Mouse (Mus musculus) embryonic fibroblast, embryonic 13.5 days (primary cell): ENCODE measurements around the gene Shc1.

Experiments
- CTCF ChIP-seq: IDR thresholded peaks from 2 replicates; pipeline ENCODE4 v1.5.1; 2011; ENCODE audit warnings: mild to moderate bottlenecking, control low read depth, low read length, moderate library complexity, borderline replicate concordance; ENCODE audit not compliant: insufficient read depth
- POLR2A ChIP-seq: IDR thresholded peaks from 2 replicates; pipeline ENCODE4 v1.6.1; 2011; ENCODE audit warnings: low read depth, mild to moderate bottlenecking, control low read depth, low read length, moderate library complexity

DNA sequence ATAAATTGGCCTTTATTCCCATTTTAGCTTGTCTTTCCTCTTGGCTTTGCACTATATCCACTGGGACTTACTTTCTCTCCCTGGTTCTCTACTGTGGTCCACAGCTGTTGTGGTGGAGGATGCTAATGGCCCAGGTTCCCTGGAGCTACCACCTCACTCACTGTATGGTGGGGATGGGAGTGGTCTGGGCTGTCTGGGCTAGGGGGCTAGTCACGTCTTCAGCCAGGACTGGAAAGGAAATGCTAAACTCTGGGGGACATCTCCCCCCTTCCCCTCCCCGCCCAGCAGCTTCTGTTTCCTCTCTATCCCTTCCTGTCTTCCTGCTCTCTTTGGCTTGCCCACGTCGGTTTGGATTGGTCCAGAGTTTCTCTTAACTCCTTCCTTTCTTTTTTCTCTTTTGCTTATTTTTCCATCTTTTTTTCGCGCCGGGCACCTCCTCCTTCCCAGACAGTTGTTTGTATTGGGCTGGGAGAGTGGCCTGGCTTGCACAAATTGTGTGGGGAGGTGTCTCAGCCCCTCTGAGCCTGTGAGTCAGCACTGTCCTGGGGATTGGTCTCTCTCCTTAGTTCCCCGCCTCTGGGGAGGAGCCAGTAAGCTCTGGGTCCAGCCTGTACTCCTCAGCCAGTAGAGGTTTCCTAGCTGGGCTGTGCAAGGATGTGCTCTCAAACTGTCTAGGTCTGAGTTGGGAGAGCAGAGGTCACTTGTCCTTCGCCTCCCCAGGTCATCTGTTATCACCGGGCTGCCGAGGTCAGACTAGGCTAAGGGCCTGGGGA is 2.9 kb downstream of the Shc1 start:
- no peak for TF ChIP-seq CTCF
- TF ChIP-seq POLR2A, result peak; percentile 100
